Mouse (Mus musculus) ovary, postnatal 36 days (tissue): ENCODE measurements around the gene Zfp316.

ENCODE experiments used
- DNase-seq: peaks from one replicate; pipeline ENCODE4 v3.0.0; 2022; ENCODE audit warnings: low spot score, mixed read lengths

The Zfp316 gene

GRCm38 (mm10) chr5:143279247-143279646 is 9.4 kb upstream of the Zfp316 start:
- DNase-seq, result no peak

GRCm38 (mm10) chr5:143275761-143276160 is 5.9 kb upstream of the Zfp316 start:
- no peak for DNase-seq

- no peak for DNase-seq
Measured at GRCm38 (mm10) chr5:143272540-143273330, 2.9 kb upstream of the Zfp316 start.

DNA sequence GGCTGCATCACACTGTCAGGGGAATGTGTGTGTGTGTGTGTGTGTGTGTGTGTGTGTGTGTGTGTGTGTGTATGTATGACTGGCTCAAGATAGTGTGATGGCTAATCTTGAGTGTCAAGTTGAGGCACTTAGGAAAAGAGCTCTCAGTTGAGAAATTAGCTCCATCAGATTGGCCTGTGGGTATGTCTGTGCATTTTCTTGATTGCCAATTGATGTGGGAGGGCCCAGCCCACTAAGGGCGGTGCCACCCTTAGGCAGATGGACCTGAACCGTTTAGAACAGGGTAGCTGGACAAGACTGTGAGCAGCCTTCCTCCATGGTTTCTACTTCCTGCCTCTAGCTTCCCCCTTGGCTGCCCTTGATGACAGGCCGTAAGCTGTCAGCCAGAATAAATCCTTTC is 2.3 kb upstream of the Zfp316 start:
- no peak for DNase-seq

DNA sequence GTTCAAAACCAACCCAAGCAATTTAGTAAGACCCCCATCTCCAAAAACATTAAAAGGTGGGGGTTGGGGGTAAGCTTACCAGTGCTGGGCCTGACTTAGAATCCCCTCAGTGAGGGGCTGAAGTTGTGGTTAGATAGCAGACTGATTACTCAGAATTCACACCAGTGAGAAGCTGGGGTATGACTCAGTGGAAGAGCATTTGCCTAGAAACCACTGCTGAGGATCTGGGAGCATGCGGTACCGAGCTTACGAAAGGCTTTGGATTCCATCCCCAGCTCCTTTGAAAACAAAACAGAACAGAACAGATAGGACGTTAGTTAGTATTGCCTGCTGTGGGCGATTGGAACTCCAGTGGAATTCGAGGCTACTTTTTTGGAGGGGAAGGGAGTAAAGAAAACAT is 1.8 kb upstream of the Zfp316 start:
- no peak for DNase-seq

GRCm38 (mm10) chr5:143270151-143270519 is 313 bp upstream of the Zfp316 start:
- DNase-seq, result no peak

DNA sequence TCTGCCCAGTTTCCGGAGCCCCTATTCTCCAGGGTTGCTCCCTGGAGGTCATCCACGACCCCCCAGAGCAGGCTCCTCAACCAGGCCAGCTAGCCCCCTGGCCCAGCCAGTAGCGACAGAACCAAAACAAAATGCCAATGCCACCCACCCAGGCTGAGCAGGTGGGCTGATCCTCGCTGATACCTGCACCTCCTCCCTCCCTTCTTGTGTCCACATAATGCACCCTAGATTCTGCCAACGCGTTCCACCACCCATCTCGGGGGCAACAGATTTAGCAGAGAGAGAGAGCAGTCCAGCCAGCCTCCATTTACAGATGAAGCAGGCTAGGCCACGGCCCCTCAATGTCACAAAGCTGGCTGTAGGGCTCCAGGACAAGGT is 848 bp downstream of the Zfp316 start:
- DNase-seq, result no peak

- DNase-seq, result no peak
Measured at GRCm38 (mm10) chr5:143266794-143267193, 3.0 kb downstream of the Zfp316 start.

- DNase-seq, result no peak
Measured at GRCm38 (mm10) chr5:143265409-143265808, 4.4 kb downstream of the Zfp316 start.

DNA sequence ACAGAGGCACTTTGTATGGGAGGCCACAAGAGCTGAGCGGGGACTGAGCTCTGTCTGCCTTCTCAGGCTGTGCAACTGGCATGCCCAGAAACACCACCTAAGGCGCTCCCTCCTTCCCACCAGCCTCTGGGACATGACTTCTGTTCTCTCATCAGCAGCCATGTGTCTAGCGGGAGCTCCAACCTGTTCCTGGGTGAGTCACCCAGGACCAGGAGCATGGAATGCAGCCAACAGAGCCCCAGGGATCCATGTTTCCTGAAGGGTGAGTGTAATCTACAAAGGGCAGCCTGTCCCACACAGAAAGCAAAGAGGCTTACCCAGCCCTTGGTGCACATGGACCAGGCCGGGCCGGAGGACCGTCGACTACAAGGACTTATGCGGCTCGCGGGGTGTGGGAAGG is 5.1 kb downstream of the Zfp316 start:
- no peak for DNase-seq

DNA sequence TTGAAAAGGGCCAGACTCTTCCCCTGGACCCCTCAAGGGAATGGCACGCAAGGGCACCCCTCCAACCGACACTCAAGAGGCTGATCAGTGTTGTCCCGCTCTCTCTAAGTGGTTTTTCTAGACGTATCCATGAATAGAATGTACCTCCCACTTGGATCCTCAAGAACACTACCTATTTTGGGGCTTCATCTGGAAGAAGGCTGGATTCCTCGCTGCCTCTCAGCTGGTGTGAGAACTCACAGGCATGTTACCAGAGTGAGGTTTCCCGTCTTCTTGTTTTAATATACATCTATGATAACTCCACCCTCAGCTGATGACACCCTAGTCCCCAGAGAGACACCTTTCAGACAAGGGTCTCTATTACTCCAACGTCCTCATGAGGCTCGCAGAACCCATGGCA is 8.2 kb downstream of the Zfp316 start:
- no peak for DNase-seq

DNA sequence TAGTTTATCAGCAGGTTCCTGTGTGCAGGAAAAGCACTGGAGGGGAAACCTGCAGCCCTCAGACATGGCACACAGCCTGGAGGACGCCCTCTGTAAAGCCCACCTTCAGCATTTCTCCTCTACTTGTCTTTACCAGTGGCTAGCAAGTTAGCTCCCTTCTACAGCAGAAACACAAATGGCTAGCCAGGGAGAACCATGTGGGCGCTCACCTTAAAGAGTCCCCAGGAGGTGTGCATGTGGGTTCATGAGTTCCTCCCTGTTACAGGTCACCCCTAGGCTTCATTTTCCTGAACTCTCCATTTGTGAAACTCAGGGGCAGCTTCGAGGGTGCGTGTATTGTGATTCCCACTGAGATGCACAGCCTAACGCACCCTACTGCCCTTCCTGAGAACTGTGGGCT is 14.0 kb downstream of the Zfp316 start:
- no peak for DNase-seq

DNA sequence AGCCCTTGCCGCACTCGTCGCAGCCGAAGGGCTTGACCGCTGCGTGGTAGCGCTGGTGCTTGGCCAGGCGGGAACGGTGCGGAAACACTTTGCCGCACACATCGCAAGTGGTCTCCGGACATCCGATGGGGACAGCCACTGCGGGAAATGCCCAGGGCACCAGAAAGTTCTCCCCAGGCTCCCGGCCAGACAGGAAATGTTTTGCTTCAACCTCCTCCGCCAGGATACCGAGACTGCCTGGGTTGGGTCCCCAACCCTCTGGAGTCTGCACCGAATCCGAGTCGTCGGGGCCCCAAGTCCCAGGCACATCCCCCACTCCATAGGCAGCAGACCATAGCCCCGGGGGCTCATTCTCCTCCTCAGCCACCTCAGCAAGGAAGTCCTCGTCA is 14.7 kb downstream of the Zfp316 start:
- no peak for DNase-seq

DNA sequence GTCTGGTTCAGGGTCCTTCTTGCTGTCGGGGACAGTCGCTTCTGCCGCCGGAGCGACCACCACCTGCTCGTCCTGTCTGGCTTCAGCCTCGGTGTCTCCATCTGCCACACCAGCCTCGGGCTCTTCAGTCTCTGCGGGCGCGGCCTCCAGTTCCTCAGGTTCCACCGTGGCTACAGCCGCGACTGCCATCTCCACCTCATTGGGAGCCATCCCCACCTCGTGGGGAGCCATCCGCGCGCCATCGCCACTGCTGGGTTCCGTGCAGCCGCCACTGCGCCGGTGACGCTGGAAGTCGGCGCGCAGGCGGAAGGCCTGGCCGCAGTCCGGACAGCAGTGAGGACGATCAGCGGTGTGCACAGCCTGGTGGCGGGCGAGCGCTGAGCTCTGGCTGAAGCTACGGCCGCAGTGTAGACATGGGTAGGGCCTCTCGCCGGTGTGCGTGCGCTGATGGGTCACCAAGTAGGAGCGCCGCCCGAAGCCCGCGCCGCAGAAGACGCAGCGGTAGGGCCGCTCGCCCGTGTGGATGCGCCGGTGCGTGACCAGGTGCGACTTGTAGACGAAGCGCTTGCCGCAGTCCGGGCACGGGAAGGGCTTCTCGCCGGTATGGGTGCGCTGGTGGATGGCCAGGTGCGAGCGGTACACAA is 15.2 kb downstream of the Zfp316 start:
- DNase-seq, result no peak

GRCm38 (mm10) chr5:143253881-143254486 is 15.8 kb downstream of the Zfp316 start:
- DNase-seq, result no peak

DNA sequence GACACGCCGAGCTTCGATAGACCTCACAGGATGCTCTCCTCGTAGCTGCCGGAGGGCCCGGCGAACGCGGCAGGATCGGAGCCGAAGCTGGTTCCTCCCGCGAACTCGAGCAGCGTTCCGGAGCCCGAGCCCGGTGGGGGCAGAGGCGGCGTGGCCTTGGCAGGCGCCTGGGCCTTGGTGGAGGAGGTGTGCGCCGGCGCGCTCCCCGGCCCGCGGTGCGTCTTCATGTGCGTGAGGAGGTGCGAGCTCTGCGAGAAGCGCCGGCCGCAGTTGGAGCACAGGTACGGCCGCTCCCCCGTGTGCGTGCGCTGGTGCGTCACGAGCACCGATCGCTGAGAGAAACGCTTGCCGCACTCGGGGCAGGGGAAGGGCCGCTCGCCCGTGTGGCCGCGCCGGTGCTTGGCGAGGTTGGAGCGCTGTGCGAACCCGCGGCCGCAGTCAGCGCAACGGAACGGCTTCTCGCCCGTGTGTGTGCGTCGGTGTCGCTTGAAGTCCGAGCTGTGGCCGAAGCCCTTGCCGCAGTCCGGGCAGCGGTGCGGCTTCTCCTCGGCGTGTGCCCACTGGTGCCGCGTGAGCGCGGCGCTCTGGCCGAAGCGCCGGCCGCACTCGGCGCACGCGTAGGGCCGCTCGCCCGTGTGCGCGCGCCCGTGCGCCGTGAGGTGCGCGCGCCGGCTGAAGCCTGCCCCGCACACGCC is 16.5 kb downstream of the Zfp316 start:
- DNase-seq, result no peak

DNA sequence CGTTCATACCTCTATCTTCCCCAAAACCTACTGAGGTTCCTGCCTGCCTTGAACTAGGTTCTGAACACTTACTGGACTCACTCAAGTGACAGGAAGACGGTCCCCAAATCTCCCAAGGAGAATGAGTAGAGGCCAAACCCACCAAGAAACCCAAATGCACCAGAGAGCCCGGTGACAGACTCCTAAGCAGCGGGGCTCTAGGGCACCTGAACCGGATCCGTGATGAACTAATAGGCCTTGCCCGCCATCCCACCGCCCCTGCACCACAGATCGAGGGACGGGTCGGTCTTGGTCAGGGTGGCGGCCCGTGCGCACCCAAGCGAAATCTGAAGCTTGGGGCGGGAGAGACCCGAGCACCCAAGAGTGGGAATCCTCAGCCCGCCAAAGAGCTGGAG is 17.0 kb downstream of the Zfp316 start:
- no peak for DNase-seq

- DNase-seq, result no peak
Measured at GRCm38 (mm10) chr5:143252039-143252438, 17.8 kb downstream of the Zfp316 start.

- DNase-seq, result no peak
Measured at GRCm38 (mm10) chr5:143244926-143245325, 24.9 kb downstream of the Zfp316 start.

- no peak for DNase-seq
Measured at GRCm38 (mm10) chr5:143236036-143236435, 33.8 kb downstream of the Zfp316 start.

DNA sequence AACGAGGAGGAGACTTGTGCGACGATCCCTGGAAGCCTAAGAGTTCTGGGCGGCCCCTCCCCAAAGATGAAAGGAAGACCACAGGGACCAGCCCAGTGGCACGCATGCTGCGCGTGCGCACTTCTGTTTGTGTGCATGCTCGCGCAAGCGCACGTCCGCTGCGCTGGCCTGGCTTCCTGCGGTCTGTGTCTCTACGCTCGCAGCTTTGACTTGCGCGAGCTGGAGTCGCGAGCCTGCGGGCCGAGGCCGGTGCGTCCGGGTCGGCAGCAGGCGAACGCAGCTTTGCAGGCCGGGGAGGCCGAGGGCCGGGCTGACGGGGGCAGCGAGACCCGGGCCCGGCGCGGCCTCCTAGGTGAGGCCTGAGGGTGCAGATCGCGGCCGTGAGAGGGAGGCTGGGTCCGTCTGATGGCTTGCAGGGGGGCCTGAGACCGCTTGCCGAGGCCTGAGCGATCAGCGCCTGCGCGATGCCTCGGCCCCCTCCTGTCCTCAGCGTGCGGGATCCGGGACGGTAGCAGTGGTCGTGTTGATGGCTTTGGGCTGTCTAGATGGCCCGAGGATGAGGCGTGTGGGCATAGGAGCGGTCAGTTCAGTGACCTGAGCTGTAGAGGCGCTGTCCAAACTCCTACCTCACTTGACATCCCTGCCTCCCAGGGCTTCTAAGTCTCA is 34.7 kb downstream of the Zfp316 start, which contains the start of gene Zfp12:
Zfp12 (plus strand) TSS at position 136 of the 666 bp plus-strand sequence.
- DNase-seq, result peak; percentile 94

GRCm38 (mm10) chr5:143226790-143227189 is 43.0 kb downstream of the Zfp316 start, which contains the start of gene Spdye4a:
TSS of gene Spdye4a (minus strand) at chr5:143226890.
- DNase-seq, result no peak
